Mouse (Mus musculus) neural tube, embryonic 15.5 days (tissue): ENCODE data around the gene Cyp11a1. TPM values are rescaled to one million over a fixed set of nuclear protein-coding genes. Genes with fewer than 3 reads are reported as not detected.
A peak's percentile ranks its signal among the peaks of the same experiment; 100 is the strongest.

Experiments
- ATAC-seq: fragments of 200-750 bp; cut with Nextera tagmentation; 2 replicates; pipeline ENCODE4 v1.8.0; 2017; ENCODE audit warnings: mild to moderate bottlenecking, moderate TSS enrichment, moderate library complexity; ENCODE audit not compliant: low FRiP score
- H3K27ac ChIP-seq: fragments of 300-500 bp; sonication (generic); replicated peaks from 2 replicates; pipeline ENCODE4 v1.5.1; 2015; ENCODE audit warnings: mild to moderate bottlenecking, inconsistent platforms
- H3K27me3 ChIP-seq: fragments of 300-500 bp; sonication (generic); replicated peaks from 2 replicates; pipeline ENCODE4 v1.6.1; 2015; ENCODE audit warnings: inconsistent platforms
- H3K36me3 ChIP-seq: fragments of 300-500 bp; sonication (generic); 2 replicates; pipeline ENCODE4 v1.6.1; 2015; ENCODE audit warnings: inconsistent platforms
- H3K4me1 ChIP-seq: fragments of 300-500 bp; sonication (generic); 2 replicates; pipeline ENCODE4 v1.6.1; 2015; ENCODE audit warnings: inconsistent platforms
- H3K4me2 ChIP-seq: fragments of 300-500 bp; sonication (generic); 2 replicates; pipeline ENCODE4 v1.6.1; 2015; ENCODE audit warnings: inconsistent platforms, mild to moderate bottlenecking, moderate library complexity
- H3K4me3 ChIP-seq: fragments of 300-500 bp; sonication (generic); replicated peaks from 2 replicates; pipeline ENCODE4 v1.5.1; 2015; ENCODE audit warnings: mild to moderate bottlenecking, inconsistent platforms
- H3K9ac ChIP-seq: fragments of 300-500 bp; sonication (generic); replicated peaks from 2 replicates; pipeline ENCODE4 v1.6.1; 2015; ENCODE audit warnings: mild to moderate bottlenecking, inconsistent platforms
- H3K9me3 ChIP-seq: fragments of 300-500 bp; sonication (generic); replicated peaks from 2 replicates; pipeline ENCODE4 v1.6.1; 2016; ENCODE audit warnings: inconsistent platforms
- WGBS: fragments of 180-500 bp; shearing (Covaris S2); methylation state at CpG from one replicate; pipeline ENCODE4 v1.1.7; 2015; ENCODE audit warnings: mixed read lengths; 5-methylcytosine and 5-hydroxymethylcytosine counted together
- polyA plus RNA-seq: library from polyadenylated mRNA; unstranded; fragments of >200 nt; fragmentation: Nextera tagmentation; extraction: Ambion mirVana; gene quantifications from 2 replicates; pipeline ENCODE4 v1.2.1, GENCODE M21; 2015

Gene Cyp11a1
- polyA plus RNA-seq, 1 experiment from 2014 or later = 1.9 TPM

- WGBS = 68% methylated on average over 7 of the region's 7 CpGs
- Histone ChIP-seq H3K27me3 (0 out of 2 replicates have a peak, but pooled peaks cover 5% of the 10 kb centered on the region), H3K4me2 (no peak overlapping the region), H3K4me1 (peaks cover 58% of the 10 kb centered on the region), H3K9me3 (no peaks in the 10 kb centered on the region), H3K27ac (no peak overlapping the region), H3K36me3 (no peaks in the 10 kb centered on the region), H3K9ac (no peak overlapping the region), H3K4me3 (no peak overlapping the region)
- no peak for ATAC-seq
These were observed 43.6 kb downstream of the Cyp11a1 start for GRCm38 (mm10) chr9:58049861-58050260.

GRCm38 (mm10) chr9:58051937-58052336 is 45.7 kb downstream of the Cyp11a1 start:
- no peaks in the 10 kb centered on the region for H3K9me3 ChIP-seq
- 28% methylated on average over 5 of the region's 5 CpGs for WGBS
- H3K9ac ChIP-seq = no peak overlapping the region
- no peaks in the 10 kb centered on the region for H3K36me3 ChIP-seq
- H3K4me2 ChIP-seq = no peak overlapping the region
- no peak overlapping the region for H3K27ac ChIP-seq
- H3K4me1 ChIP-seq = peaks cover 58% of the 10 kb centered on the region
- 0 out of 2 replicates have a peak, but pooled peaks cover 5% of the 10 kb centered on the region for H3K27me3 ChIP-seq
- 0 out of 2 replicates have a peak, but pooled peaks have one; percentile 8 for ATAC-seq
- H3K4me3 ChIP-seq = no peak overlapping the region

GRCm38 (mm10) chr9:58053102-58053501 is 46.9 kb downstream of the Cyp11a1 start:
- Histone ChIP-seq H3K4me2 (no peak overlapping the region), H3K9me3 (no peaks in the 10 kb centered on the region), H3K36me3 (no peaks in the 10 kb centered on the region), H3K4me1 (peaks cover 48% of the 10 kb centered on the region), H3K27ac (no peak overlapping the region), H3K4me3 (no peak overlapping the region), H3K9ac (no peak overlapping the region), H3K27me3 (peaks cover 5% of the 10 kb centered on the region; the same call in 1 of the 2 replicates)
- ATAC-seq = no peak
- WGBS = 15% methylated on average over 3 of the region's 3 CpGs

- H3K27ac ChIP-seq = no peak overlapping the region
- 58% methylated on average over 3 of the region's 3 CpGs for WGBS
These were observed 47.3 kb downstream of the Cyp11a1 start for GRCm38 (mm10) chr9:58053544-58053943.

GRCm38 (mm10) chr9:58054032-58054431 is 47.8 kb downstream of the Cyp11a1 start:
- peaks cover 5% of the 10 kb centered on the region; the same call in 1 of the 2 replicates for H3K27me3 ChIP-seq
- 94% methylated on average over 1 of the region's 1 CpGs for WGBS
- ATAC-seq = no peak

More at GRCm38 (mm10) chr9:58053544-58053943, 47.3 kb downstream of the Cyp11a1 start:
- H3K27me3 ChIP-seq = peaks cover 5% of the 10 kb centered on the region; the same call in 1 of the 2 replicates
- H3K9ac ChIP-seq = no peak overlapping the region
- H3K9me3 ChIP-seq = no peaks in the 10 kb centered on the region
- H3K36me3 ChIP-seq = no peaks in the 10 kb centered on the region
- peaks cover 44% of the 10 kb centered on the region for H3K4me1 ChIP-seq
- ATAC-seq = no peak
- H3K4me3 ChIP-seq = no peak overlapping the region
- no peak overlapping the region for H3K4me2 ChIP-seq

GRCm38 (mm10) chr9:58055666-58056065 is 49.5 kb downstream of the Cyp11a1 start:
- ATAC-seq = no peak
- Histone ChIP-seq H3K4me2 (no peak overlapping the region), H3K36me3 (no peaks in the 10 kb centered on the region), H3K4me3 (no peak overlapping the region), H3K9ac (no peak overlapping the region), H3K27ac (no peak overlapping the region), H3K4me1 (peaks cover 36% of the 10 kb centered on the region), H3K9me3 (no peaks in the 10 kb centered on the region), H3K27me3 (peaks cover 7% of the 10 kb centered on the region; the same call in 1 of the 2 replicates)
- WGBS = 65% methylated on average over 5 of the region's 5 CpGs

More at GRCm38 (mm10) chr9:58054032-58054431, 47.8 kb downstream of the Cyp11a1 start:
- Histone ChIP-seq H3K4me2 (no peak overlapping the region), H3K4me1 (peaks cover 39% of the 10 kb centered on the region), H3K36me3 (no peaks in the 10 kb centered on the region), H3K27ac (no peak overlapping the region), H3K9ac (no peak overlapping the region), H3K9me3 (no peaks in the 10 kb centered on the region), H3K4me3 (no peak overlapping the region)

- ATAC-seq = no peak
- no peak overlapping the region for H3K4me2 ChIP-seq
- H3K27ac ChIP-seq = no peak overlapping the region
- no peak overlapping the region for H3K4me3 ChIP-seq
- H3K9me3 ChIP-seq = no peaks in the 10 kb centered on the region
- 33% methylated on average over 1 of the region's 1 CpGs for WGBS
- peaks cover 38% of the 10 kb centered on the region for H3K4me1 ChIP-seq
- H3K27me3 ChIP-seq = peaks cover 3% of the 10 kb centered on the region; the same call in 1 of the 2 replicates
- H3K36me3 ChIP-seq = no peaks in the 10 kb centered on the region
- no peak overlapping the region for H3K9ac ChIP-seq
These were observed 53.7 kb downstream of the Cyp11a1 start for GRCm38 (mm10) chr9:58059920-58060319.

GRCm38 (mm10) chr9:58060677-58061667 is 54.8 kb downstream of the Cyp11a1 start:
- WGBS = 11% methylated on average over 23 of the region's 23 CpGs

GRCm38 (mm10) chr9:58063531-58063930 is 57.3 kb downstream of the Cyp11a1 start, which contains the start of gene Stra6:
TSS of gene Stra6 (plus strand) at chr9:58063788.
- H3K9ac ChIP-seq = no peak within 1 kb of the TSS
- no peaks in the 10 kb centered on the region for H3K36me3 ChIP-seq
- WGBS = 22% methylated on average over 3 of the region's 3 CpGs
- H3K9me3 ChIP-seq = no peaks in the 10 kb centered on the region
- no peak within 1 kb of the TSS for H3K4me2 ChIP-seq
- 0 out of 2 replicates have a peak, but pooled peaks cover 3% of the 10 kb centered on the region for H3K27me3 ChIP-seq
- no peak within 1 kb of the TSS for H3K4me3 ChIP-seq
- H3K27ac ChIP-seq = no peak within 1 kb of the TSS
- peaks cover 43% of the 10 kb centered on the region for H3K4me1 ChIP-seq
- no peak for ATAC-seq

More at GRCm38 (mm10) chr9:58060677-58061667, 54.8 kb downstream of the Cyp11a1 start:
- Histone ChIP-seq H3K9ac (no peak overlapping the region), H3K9me3 (no peaks in the 10 kb centered on the region), H3K4me3 (no peak overlapping the region), H3K27me3 (peaks cover 3% of the 10 kb centered on the region; the same call in 1 of the 2 replicates), H3K27ac (0 out of 2 replicates have a peak overlapping the region, but pooled peaks have one; percentile 18), H3K36me3 (no peaks in the 10 kb centered on the region), H3K4me2 (no peak overlapping the region), H3K4me1 (peaks cover 40% of the 10 kb centered on the region)
- peak; percentile 46; the same call in 1 of the 2 replicates for ATAC-seq

GRCm38 (mm10) chr9:58065532-58065931 is 59.3 kb downstream of the Cyp11a1 start:
- Histone ChIP-seq H3K9ac (no peak overlapping the region), H3K4me2 (no peak overlapping the region), H3K4me3 (no peak overlapping the region), H3K4me1 (peaks cover 37% of the 10 kb centered on the region), H3K27me3 (0 out of 2 replicates have a peak, but pooled peaks cover 7% of the 10 kb centered on the region), H3K36me3 (no peaks in the 10 kb centered on the region), H3K9me3 (no peaks in the 10 kb centered on the region), H3K27ac (0 out of 2 replicates have a peak overlapping the region, but pooled peaks have one; percentile 11)
- 20% methylated on average over 6 of the region's 6 CpGs for WGBS
- no peak for ATAC-seq

GRCm38 (mm10) chr9:58065977-58066730 is 59.9 kb downstream of the Cyp11a1 start:
- Histone ChIP-seq H3K4me3 (no peak overlapping the region), H3K9me3 (no peaks in the 10 kb centered on the region), H3K4me2 (no peak overlapping the region), H3K4me1 (peaks cover 31% of the 10 kb centered on the region), H3K27me3 (0 out of 2 replicates have a peak, but pooled peaks cover 8% of the 10 kb centered on the region), H3K36me3 (no peaks in the 10 kb centered on the region), H3K9ac (no peak overlapping the region), H3K27ac (0 out of 2 replicates have a peak overlapping the region, but pooled peaks have one; percentile 11)
- peak; percentile 51; the same call in 1 of the 2 replicates for ATAC-seq
- WGBS = 79% methylated on average over 6 of the region's 6 CpGs
